1 mouse cellular context compared by ENCODE assay signal in the genomic region with DNA sequence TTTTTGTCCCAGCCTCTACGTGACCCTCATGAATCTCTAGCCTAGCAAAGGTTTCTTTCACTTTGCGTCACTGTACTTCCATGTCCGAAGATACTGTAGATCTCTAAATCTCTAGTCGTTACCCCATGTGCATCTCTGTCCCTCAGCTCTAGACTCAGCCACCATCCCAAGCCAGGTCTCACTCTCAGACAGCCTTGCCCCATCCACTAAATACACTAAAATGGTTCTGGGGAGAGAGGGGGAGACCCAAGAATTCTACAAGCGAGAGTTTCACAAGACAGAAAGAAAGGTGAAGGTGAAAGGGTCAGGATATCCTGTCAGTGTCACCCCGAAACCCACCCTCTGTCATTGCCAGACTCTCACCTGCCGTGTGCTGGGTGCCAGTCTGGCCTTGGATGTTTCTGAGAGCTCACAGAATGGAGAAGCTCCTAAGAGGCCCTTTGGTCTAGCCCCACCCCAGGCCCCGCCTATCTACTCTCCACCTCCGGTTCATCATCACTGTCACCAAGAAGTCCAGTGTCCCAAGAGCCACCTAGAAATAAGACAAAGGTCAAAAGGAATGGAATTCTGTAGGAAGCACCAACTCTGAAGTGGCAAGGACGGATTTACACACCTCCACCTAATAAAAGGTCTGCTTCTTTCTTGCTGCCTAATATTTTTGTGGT.
TF ChIP-seq lines count a peak whose summit lies in the region.

Gene Tnfaip8l2 (minus strand): TSS at position 409 of the 665 bp plus-strand sequence.

TF ChIP-seq in CH12.LX, 34 proteins besides CTCF, POLR2A, EP300 and RAD21 (continued from another document):
- TF ChIP-seq JUN (IDR thresholded peaks at IDR 0.05; ENCODE audit: insufficient read depth, low read depth, low read length) (no peak), ZKSCAN1 (IDR thresholded peaks at IDR 0.05; ENCODE audit: borderline replicate concordance, low read depth, low read length) (no peak), KAT2A (IDR thresholded peaks at IDR 0.05; ENCODE audit: insufficient replicate concordance, low read length) (0 out of 2 replicates have a peak, but pooled peaks have one; percentile 45), SIN3A (IDR thresholded peaks at IDR 0.05; ENCODE audit: low read length) (peak; percentile 76; the same call in 1 of the 2 replicates)
